Mouse (Mus musculus): ENCODE data around the gene Cyp2d40.

DNA sequence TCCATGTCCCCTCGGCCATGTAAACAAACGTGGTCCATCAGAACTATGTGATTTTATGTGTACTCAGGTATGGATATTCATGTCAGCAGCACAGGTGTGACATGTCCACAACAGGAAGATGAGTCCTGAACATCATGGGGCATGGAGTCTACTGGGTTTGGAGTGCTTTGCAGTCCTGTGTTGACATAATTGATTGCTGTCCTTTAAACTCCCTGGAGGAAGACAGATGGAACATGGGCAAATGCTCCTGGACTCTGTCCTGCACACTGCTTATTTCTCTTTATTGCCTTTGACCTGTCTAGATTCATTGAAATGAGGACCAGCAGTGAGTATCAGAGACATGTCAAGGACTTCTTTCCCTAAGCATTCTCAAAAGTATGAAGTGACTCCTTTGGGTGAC lies 2.0 kb upstream of the Cyp2d40 start:
- no peak for TF ChIP-seq USF1 (IDR thresholded peaks at IDR 0.05; ENCODE audit: low read depth, low read length)
- TF ChIP-seq UBTF (IDR thresholded peaks at IDR 0.05; ENCODE audit: borderline replicate concordance, insufficient read depth, low read depth, low read length): no peak
- no peak for TF ChIP-seq MAZ (IDR thresholded peaks at IDR 0.05; ENCODE audit: low read depth, low read length)
